Mouse (Mus musculus) hindbrain, embryonic 12.5 days (tissue): ENCODE data around the gene Atp8a1. TPM values are rescaled to one million over a fixed set of nuclear protein-coding genes. Genes with fewer than 3 reads are reported as not detected.

Experiments
- ATAC-seq: fragments of 200-750 bp; cut with Nextera tagmentation; 2 replicates; pipeline ENCODE4 v1.8.0; 2017; ENCODE audit warnings: moderate TSS enrichment; ENCODE audit not compliant: low FRiP score
- H3K27ac ChIP-seq: fragments of 300-500 bp; sonication (generic); 2 replicates; pipeline ENCODE4 v1.5.1; 2016; ENCODE audit warnings: mild to moderate bottlenecking
- H3K27me3 ChIP-seq: fragments of 300-500 bp; sonication (generic); 2 replicates; pipeline ENCODE4 v1.6.1; 2016; ENCODE audit warnings: mild to moderate bottlenecking
- H3K36me3 ChIP-seq: fragments of 300-500 bp; sonication (generic); 2 replicates; pipeline ENCODE4 v1.6.1; 2016; ENCODE audit warnings: mild to moderate bottlenecking
- H3K4me1 ChIP-seq: fragments of 300-500 bp; sonication (generic); 2 replicates; pipeline ENCODE4 v1.6.1; 2016
- H3K4me2 ChIP-seq: fragments of 300-500 bp; sonication (generic); replicated peaks from 2 replicates; pipeline ENCODE4 v1.6.1; 2016; ENCODE audit warnings: mild to moderate bottlenecking
- H3K4me3 ChIP-seq: fragments of 300-500 bp; sonication (generic); 2 replicates; pipeline ENCODE4 v1.5.1; 2016; ENCODE audit warnings: mild to moderate bottlenecking
- H3K9ac ChIP-seq: fragments of 300-500 bp; sonication (generic); 2 replicates; pipeline ENCODE4 v1.6.1; 2016; ENCODE audit warnings: mild to moderate bottlenecking, moderate library complexity
- H3K9me3 ChIP-seq: fragments of 300-500 bp; sonication (generic); replicated peaks from 2 replicates; pipeline ENCODE4 v1.6.1; 2016; ENCODE audit warnings: mild to moderate bottlenecking
- WGBS: fragments of 180-500 bp; shearing (Covaris S2); methylation state at CpG from one replicate; pipeline ENCODE4 v1.1.7; 2016; 5-methylcytosine and 5-hydroxymethylcytosine counted together
- polyA plus RNA-seq: library from polyadenylated mRNA; unstranded; fragments of >200 nt; fragmentation: Nextera tagmentation; extraction: Ambion mirVana; gene quantifications from 2 replicates; pipeline ENCODE4 v1.2.1, GENCODE M21; 2016

The Atp8a1 gene
- polyA plus RNA-seq: 34.0 and 37.3 TPM in 2 replicates

- Histone ChIP-seq H3K4me3 (peak within 1 kb of the TSS; percentile 83), H3K4me1 (peaks cover 40% of the 10 kb centered on the region), H3K4me2 (peak within 1 kb of the TSS; percentile 80), H3K27me3 (no peaks in the 10 kb centered on the region), H3K9ac (peak within 1 kb of the TSS; percentile 67), H3K9me3 (no peaks in the 10 kb centered on the region), H3K36me3 (no peaks in the 10 kb centered on the region), H3K27ac (peak within 1 kb of the TSS; percentile 88)
- 1% methylated on average over 49 of the region's 64 CpGs for WGBS
- ATAC-seq: peak; percentile 93
Observed at GRCm38 (mm10) chr5:67847253-67848165, at the start of gene Atp8a1. TSS of gene Atp8a1 (minus strand) at chr5:67847434.

DNA sequence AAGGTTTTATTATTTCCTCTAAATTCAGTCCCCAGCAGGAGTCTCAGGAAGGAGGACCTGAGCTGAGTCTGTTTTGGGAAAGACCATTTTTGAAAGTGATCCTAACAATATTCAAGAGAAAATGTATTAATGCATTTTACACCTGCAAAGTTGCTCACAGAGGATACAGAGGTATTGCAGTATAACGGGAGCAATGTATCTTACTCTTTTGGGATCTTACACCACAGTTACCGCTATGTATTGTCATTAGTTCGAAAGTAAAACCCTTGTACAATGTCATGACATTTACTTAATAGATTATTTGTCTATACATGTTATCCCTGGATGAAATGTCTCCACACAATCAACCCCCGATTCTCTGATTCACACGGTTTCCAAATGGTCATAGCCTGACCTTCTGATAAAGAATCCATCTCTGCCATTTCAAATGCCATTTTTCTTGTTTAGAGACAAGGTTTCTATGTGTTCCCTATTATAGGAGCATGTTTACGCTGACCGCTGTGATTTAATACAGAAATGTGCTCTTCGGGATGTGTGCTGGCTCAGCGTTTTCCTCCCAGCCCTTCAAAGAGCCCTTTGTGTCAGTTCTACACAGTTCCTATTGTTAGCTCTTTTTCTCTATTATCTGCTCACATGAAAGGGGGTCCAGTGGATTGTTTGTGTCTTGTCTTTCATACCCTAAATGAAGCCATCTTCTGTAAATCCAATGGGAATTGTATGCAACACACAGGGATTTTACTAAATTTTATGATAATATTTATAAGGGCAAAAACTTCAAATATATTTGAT, 37.4 kb upstream of the Atp8a1 start:
- Histone ChIP-seq H3K27ac (0 out of 2 replicates have a peak overlapping the region, but pooled peaks have one; percentile 44), H3K4me2 (no peak overlapping the region; the same call in 1 of the 2 replicates), H3K4me3 (no peak overlapping the region), H3K9ac (no peak overlapping the region), H3K4me1 (peaks cover 7% of the 10 kb centered on the region; the same call in 1 of the 2 replicates), H3K36me3 (no peaks in the 10 kb centered on the region), H3K27me3 (no peaks in the 10 kb centered on the region), H3K9me3 (no peaks in the 10 kb centered on the region)
- ATAC-seq: peak; percentile 79
- 41% methylated on average over 9 of the region's 9 CpGs for WGBS

DNA sequence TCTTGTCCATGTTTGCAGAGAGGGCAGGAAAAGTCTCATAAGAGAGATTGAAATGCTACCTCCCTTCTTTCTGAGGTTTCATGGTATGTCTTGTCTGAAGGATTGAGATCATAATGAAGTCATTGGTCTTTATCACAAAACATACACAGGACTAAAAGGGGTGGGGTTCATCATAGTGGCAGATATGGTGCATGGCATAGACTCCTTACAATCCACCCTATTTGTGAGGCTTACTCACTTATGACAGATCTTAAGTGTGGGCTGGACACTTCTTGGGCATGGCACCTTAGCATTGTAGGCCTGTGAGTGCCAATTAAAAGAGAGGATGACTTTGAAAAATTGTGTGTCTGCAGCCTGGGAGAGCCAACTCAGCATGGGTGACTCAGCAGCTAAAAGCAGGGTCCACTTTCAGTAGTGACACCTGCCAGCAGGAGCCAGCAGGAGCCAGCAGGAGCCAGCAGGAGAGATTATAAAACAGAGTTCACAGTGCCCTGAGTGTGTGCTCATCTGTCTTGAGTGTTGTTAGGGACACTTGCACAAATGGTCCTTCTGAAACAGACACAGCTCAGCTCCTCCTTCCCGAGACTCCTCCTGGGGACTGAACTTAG, 36.4 kb upstream of the Atp8a1 start:
- 59% methylated on average over 1 of the region's 1 CpGs for WGBS
- Histone ChIP-seq H3K4me2 (no peak overlapping the region), H3K36me3 (no peaks in the 10 kb centered on the region), H3K9me3 (no peaks in the 10 kb centered on the region), H3K27me3 (no peaks in the 10 kb centered on the region), H3K4me3 (no peak overlapping the region), H3K27ac (no peak overlapping the region), H3K9ac (no peak overlapping the region), H3K4me1 (peaks cover 7% of the 10 kb centered on the region; the same call in 1 of the 2 replicates)
- 0 out of 2 replicates have a peak, but pooled peaks have one; percentile 33 for ATAC-seq

DNA sequence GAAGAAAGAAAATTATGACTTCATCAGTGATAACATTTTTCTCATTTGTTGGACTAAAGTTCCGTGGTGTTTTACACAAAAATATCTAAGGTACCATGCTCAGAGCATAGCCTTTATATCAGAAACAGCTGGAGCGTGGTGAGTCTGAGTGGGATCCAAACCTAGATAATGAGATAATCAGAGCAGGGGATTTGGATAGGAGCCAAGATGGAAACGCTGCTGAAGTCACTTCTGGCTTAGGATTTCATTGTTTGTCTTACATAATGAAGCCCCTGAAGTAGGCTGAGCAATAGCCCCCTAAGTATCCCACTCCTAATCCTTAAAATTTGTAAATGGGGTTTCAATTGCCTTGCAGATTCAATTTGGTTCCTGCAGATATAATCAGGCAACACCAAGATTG, 24.2 kb upstream of the Atp8a1 start:
- ATAC-seq: no peak
- no peak overlapping the region for H3K27ac ChIP-seq
- H3K27me3 ChIP-seq: no peaks in the 10 kb centered on the region
- H3K4me3 ChIP-seq: no peak overlapping the region
- no peaks in the 10 kb centered on the region for H3K4me1 ChIP-seq
- no peak overlapping the region for H3K9ac ChIP-seq
- H3K4me2 ChIP-seq: no peak overlapping the region
- no peaks in the 10 kb centered on the region for H3K9me3 ChIP-seq
- 57% methylated on average over 3 of the region's 3 CpGs for WGBS
- H3K36me3 ChIP-seq: no peaks in the 10 kb centered on the region

DNA sequence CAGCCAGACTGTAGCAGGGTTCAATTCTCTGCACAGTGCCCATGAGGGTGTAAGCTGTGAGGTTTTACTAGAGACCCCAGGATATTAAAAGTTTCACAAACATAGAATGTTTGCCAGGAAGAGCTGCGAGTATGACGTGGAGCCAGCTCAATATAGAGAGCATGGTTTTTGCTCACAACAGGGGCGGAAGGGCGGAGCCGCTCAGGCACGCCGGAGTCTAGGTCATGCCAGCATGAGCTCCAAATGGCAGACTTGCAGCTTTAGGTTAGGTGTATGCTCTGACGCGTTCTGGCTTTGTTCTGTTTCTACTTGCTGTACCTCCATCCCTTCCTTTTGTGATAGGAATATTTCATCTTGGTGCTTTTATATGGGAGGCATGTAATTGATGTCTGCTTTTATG, 19.0 kb upstream of the Atp8a1 start:
- Histone ChIP-seq H3K9ac (no peak overlapping the region), H3K9me3 (no peaks in the 10 kb centered on the region), H3K27ac (no peak overlapping the region), H3K36me3 (no peaks in the 10 kb centered on the region), H3K27me3 (no peaks in the 10 kb centered on the region), H3K4me3 (no peak overlapping the region), H3K4me1 (no peaks in the 10 kb centered on the region), H3K4me2 (no peak overlapping the region)
- WGBS: 71% methylated on average over 9 of the region's 9 CpGs
- ATAC-seq: no peak

DNA sequence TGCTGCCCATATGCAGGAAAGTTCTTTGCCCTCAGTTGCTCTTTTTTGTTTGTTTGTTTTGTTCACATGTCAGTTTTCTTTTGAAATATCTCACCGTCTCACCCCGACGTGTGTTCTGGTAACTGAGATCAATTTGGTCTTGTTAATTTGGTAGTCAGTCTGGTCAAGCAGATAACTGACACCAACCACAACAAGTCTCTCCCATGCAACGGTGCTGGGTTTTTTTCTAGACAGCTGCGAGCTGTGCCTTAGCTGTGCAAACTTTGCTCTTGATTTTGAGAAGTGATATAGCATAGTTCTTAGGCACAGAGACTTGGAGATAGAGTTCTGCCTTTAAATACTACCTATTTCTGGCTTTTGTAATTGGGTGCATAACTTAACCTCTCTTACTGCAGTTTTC, 18.4 kb upstream of the Atp8a1 start:
- no peak overlapping the region for H3K4me2 ChIP-seq
- H3K4me1 ChIP-seq: no peaks in the 10 kb centered on the region
- ATAC-seq: no peak
- H3K27me3 ChIP-seq: no peaks in the 10 kb centered on the region
- H3K4me3 ChIP-seq: no peak overlapping the region
- WGBS: 75% methylated on average over 5 of the region's 5 CpGs
- H3K27ac ChIP-seq: no peak overlapping the region
- H3K9me3 ChIP-seq: no peaks in the 10 kb centered on the region
- no peaks in the 10 kb centered on the region for H3K36me3 ChIP-seq
- no peak overlapping the region for H3K9ac ChIP-seq

DNA sequence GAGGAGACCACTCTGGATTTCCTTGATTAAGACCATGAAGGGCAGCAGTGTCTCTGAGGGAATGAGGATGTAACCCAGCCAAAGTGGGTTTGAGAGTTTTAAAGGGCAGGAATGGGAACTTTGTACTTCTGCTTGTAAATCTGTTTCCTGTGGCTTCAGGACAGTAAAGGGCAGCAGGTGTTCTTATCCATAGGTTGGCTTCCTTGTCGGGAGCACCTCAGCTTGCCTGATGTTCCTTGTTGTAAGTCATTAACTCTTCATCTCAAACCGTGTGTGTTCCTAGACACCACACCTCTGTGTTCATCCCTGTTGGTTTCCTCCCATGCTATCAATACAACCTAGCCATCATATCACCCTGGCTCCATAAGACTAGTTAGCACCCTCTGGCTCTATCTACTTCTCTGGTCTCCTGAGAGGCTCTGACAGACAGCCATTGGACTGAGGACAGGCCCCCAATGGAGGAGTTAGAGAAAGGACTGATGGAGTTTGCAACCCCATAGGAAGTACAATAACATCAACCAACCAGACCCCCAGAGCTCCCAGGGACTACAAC, 17.4 kb upstream of the Atp8a1 start:
- ATAC-seq: no peak
- 95% methylated on average over 2 of the region's 2 CpGs for WGBS
- H3K4me1 ChIP-seq: no peaks in the 10 kb centered on the region
- no peak overlapping the region for H3K9ac ChIP-seq
- H3K4me2 ChIP-seq: no peak overlapping the region; the same call in 1 of the 2 replicates
- H3K27me3 ChIP-seq: no peaks in the 10 kb centered on the region
- no peak overlapping the region for H3K4me3 ChIP-seq
- no peaks in the 10 kb centered on the region for H3K36me3 ChIP-seq
- no peaks in the 10 kb centered on the region for H3K9me3 ChIP-seq
- no peak overlapping the region for H3K27ac ChIP-seq

DNA sequence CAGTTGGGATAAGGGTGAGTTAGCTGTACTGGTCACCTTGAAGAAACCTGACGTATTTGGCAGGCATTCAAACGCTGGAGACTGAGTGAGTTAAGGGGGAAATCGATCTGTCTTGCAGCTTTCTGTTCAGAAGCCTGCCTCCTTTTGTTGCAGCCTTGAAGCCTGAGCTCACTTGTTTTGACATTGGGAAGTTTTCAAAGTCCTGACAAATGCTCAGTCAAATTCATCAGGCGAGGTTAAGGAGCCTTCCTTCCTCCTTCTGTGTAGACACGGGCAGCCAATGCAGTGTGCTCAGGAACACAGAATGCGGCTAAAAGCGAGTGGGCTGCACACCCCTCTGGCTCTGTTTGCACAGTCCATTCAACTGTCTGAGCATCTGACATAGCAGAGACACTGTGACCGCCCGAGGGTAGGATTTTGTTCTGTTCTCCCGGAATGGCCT, 16.7 kb upstream of the Atp8a1 start:
- Histone ChIP-seq H3K9me3 (no peaks in the 10 kb centered on the region), H3K27ac (no peak overlapping the region), H3K27me3 (no peaks in the 10 kb centered on the region), H3K36me3 (no peaks in the 10 kb centered on the region), H3K4me3 (no peak overlapping the region), H3K4me1 (no peaks in the 10 kb centered on the region), H3K9ac (no peak overlapping the region), H3K4me2 (no peak overlapping the region; the same call in 1 of the 2 replicates)
- WGBS: 43% methylated on average over 10 of the region's 10 CpGs
- 0 out of 2 replicates have a peak, but pooled peaks have one; percentile 19 for ATAC-seq

DNA sequence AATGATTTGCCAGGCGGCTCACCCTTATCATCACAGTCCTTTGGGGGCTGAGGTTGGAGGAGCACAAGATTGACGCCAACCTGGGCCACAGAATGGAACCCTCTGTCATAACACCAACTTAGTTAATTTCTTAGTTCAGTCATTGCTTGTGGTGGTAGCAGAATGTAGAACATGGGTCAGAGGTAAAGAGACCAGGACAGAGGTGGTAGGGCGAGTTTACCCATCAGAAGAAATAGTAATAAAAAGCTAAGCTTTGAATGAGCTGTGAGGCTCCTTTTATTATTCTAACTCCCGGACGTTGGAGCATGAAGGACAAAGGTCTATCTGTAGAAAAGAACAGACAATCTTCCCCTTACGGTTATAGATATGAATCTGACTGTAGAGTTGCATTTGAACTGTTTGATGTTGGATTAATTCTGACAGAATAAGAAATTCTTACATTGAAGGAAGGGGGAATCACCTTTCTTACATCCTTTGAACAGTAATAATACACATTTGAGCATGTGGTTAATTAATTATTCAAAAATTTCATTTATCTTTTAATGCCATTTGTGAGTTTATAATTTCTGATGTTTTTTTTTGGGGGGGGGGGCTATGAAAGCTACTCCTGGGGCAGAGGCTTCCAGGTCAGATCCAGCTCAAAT, 7.9 kb upstream of the Atp8a1 start:
- no peak for ATAC-seq
- WGBS: 85% methylated on average over 6 of the region's 6 CpGs
- no peak overlapping the region for H3K27ac ChIP-seq

DNA sequence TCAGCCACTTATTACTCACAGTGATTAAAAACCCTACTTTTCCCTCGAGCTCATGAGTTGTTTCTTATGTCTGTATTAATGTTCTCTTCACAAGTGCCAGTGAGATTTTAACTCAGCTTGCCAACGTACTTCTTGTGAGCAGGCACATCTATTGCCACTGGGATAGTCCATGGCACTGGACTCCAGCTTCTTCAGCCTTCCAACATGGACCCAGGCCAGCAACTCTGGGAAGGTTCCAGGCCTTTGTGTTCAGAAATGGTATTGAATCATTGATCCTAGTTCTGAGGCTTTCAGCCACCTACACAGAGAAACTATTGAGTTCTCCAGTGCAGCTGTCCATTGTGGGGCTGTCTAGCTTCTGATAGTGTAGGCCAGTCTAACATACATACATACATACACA, 5.6 kb upstream of the Atp8a1 start:
- Histone ChIP-seq H3K27ac (no peak overlapping the region), H3K36me3 (no peaks in the 10 kb centered on the region), H3K4me2 (no peak overlapping the region), H3K9me3 (no peaks in the 10 kb centered on the region), H3K9ac (no peak overlapping the region), H3K4me3 (no peak overlapping the region), H3K4me1 (peaks cover 10% of the 10 kb centered on the region), H3K27me3 (no peaks in the 10 kb centered on the region)
- 77% methylated on average over 2 of the region's 2 CpGs for WGBS
- ATAC-seq: no peak

More for the DNA sequence above, 7.9 kb upstream of the Atp8a1 start:
- Histone ChIP-seq H3K4me3 (no peak overlapping the region), H3K27me3 (no peaks in the 10 kb centered on the region), H3K9me3 (no peaks in the 10 kb centered on the region), H3K4me2 (no peak overlapping the region), H3K9ac (no peak overlapping the region), H3K4me1 (no peaks in the 10 kb centered on the region), H3K36me3 (no peaks in the 10 kb centered on the region)

GRCm38 (mm10) chr5:67849411-67849810, 2.2 kb upstream of the Atp8a1 start:
- Histone ChIP-seq H3K36me3 (no peaks in the 10 kb centered on the region), H3K4me1 (peaks cover 30% of the 10 kb centered on the region), H3K27ac (no peak overlapping the region), H3K27me3 (no peaks in the 10 kb centered on the region), H3K4me2 (no peak overlapping the region), H3K9me3 (no peaks in the 10 kb centered on the region), H3K9ac (no peak overlapping the region), H3K4me3 (no peak overlapping the region)
- ATAC-seq: no peak
- WGBS: 64% methylated on average over 4 of the region's 4 CpGs
